Mouse (Mus musculus) layer of hippocampus, adult 9-10 months (tissue): ENCODE data around the gene Grin2a.
"Not testable (repeated sequence)": the region's sequence is repeated elsewhere in the genome, so short reads cannot be mapped to it uniquely, and the experiment has no call there.

ENCODE experiments used
- DNase-seq: peaks from one replicate; pipeline ENCODE4 v3.0.0; 2022; ENCODE audit warnings: low spot score

The Grin2a gene

DNA sequence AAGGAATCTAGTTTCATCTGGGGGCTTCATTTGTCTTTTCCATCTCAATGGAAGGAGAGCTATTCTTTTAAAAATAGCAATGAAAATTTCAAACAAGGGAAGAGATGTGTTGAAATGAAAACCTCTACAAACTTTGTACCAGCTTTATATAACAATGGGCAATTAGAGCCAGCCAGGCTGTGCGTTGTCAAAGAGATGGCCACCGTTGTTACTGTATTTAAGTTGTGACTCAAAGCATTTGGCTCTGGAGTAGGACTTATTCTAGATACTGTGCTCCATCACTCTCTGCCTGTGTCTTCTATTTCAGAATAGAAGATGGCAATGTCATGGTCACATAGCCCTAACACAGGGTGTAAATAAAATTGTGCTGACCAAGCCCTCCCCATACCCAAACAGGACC is 371.0 kb downstream of the Grin2a start:
- no peak for DNase-seq

DNA sequence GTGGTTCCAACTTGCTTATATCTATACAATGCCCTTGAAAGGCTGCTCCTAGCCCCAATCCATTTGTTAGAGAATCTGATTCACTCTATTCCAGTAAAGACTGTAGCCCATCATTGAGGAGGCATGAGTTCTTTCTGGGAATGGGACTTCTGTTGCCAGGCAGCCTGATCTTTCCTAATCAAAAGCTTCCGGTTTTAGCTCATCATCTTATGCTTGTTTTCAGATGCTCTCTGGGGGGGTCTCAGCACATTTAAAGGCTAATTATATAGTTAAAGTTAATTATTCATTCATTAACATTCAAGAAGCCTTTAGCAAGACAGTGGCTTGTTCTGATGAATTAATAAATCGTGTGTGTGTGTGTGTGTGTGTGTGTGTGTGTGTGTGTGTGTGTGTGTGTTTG is 377.2 kb downstream of the Grin2a start:
- no peak for DNase-seq

DNA sequence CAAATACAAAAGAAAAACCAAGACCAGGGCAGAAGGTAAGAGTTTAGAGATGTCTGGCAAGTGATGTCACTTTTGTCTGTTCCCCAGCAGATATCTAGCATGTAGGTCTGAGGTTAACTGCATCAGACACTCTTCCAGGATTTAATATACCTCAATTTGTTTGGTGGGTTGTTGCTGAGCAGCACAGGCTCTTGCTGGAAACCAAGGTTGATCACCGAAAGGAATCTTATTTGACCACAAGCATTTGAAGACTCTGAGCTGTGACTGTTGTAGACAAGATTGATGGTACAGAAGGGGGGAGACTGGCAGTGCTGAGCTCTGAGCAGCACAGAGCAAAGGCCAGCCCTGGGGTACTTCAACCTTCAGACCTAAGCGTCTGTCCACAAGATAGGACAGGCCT is 378.1 kb downstream of the Grin2a start:
- DNase-seq: no peak

- no peak for DNase-seq
Observed at GRCm38 (mm10) chr16:9616807-9617206, 378.6 kb downstream of the Grin2a start.

DNA sequence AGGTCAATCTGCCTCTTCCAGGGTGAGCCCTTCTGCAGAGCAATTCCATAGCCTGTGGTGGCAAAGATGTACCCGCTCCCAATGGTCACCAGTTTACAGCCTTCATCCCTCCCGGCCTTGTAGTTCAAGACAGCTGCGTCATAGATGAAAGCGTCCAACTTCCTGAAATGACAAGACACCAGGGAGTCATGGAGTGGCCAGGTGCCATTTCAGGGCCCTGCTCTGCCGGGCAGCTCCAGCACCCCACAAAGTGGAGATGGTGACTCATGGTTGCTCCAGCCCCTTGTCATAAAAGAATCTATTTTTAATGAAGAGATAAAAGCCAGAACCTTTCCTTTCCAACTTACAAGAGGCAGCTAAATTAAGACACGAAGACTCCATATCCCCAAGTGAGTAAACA is 382.8 kb downstream of the Grin2a start:
- not testable (repeated sequence) for DNase-seq

GRCm38 (mm10) chr16:9607432-9607831 is 387.9 kb downstream of the Grin2a start:
- DNase-seq: no peak

- no peak for DNase-seq
Observed at GRCm38 (mm10) chr16:9603983-9604382, 391.4 kb downstream of the Grin2a start.

- no peak for DNase-seq
Observed at GRCm38 (mm10) chr16:9602579-9602978, 392.8 kb downstream of the Grin2a start.

DNA sequence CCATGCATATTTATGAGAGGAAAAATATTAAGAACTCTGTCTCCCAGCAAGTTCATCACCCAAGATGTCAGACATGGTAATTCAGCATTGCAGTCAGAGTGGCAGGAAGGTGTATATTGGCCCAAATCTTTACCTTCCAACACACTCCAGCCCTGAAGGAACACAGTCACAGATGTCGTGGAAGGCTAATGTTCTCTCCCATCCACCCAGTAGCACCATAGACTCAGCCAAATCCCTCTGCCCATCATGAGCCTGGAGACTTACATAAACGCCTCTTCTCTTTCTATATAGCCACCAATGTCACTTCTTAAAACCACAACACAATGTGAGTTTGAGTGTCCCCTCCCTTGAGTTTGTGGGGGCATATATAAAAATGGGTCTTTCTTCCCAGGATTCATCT is 406.2 kb downstream of the Grin2a start:
- DNase-seq: no peak

- DNase-seq: no peak
Observed at GRCm38 (mm10) chr16:9588431-9588830, 406.9 kb downstream of the Grin2a start.

DNA sequence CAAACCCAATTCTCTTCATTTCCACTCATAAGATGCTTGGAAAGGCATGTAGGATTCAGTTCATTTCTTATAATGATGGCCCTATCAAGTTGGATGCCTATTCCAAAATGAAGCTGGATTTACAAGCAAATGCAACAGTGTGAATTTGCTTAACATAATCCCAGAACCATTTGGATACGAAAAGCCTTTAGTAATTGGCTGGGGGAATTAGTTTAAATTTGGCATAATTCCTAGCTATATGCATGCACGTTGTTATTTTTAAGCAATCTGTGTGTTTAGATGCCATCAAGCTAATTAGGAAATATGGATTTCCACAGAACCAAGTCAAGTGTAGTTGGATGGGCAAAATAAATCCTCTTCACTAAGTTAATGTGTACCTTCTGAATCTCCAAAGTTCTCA is 411.4 kb downstream of the Grin2a start:
- no peak for DNase-seq

DNA sequence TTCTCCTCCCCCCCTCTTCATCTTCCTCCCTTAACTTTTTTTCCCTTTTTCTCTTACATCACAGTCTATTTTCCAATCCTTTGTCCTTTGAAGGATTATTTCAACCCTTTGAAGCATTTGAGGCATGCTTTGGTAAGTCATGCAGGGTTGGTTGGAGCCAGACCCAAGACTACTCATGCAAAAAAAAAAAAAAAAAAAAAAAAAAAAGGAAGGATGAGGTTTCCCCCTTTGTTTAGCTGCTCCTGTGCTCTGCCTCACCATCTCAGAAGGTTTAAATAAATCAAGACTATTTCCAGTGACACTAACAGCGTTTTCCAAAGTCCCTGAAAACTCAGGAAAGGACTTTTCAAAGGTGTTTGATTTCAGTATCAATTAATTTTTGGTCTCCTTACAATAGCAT is 423.6 kb downstream of the Grin2a start:
- DNase-seq: no peak

DNA sequence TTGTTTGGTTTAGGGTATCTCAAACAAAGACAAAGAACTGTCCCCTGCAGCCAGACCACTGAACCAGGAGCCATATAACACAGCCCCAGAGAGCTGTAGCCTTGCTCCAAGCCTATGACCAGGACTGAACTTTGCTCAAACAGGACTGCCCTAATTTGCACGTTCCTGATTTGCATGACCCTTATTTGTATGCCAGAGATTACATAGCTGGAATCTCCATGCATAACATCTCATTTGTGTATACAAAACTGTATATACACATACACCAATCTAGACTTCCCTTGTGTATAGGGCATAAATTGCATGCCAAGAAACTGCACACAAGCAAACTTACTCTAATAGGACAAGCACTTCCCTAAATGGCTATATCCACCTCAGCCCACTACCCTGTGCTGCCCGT is 428.1 kb downstream of the Grin2a start:
- DNase-seq: no peak

DNA sequence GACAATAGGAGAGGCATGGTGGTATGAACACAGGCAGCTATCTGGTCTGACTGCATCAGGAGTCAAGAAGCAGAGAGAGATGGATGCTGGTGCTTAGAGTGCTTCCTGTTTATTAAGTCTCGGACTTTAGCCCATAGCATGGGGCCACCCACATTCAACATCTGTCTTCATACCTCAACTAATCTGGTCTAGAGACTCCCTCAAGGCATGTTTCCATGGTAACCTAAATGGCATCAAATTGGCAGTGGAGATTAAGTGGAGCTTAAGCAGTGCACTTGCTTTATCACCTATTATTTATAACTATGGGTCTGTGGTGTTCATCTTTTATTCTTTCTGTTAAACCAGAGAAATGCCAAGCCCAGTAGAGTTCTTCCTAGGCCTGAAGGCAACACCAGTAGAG is 433.5 kb downstream of the Grin2a start:
- DNase-seq: no peak

DNA sequence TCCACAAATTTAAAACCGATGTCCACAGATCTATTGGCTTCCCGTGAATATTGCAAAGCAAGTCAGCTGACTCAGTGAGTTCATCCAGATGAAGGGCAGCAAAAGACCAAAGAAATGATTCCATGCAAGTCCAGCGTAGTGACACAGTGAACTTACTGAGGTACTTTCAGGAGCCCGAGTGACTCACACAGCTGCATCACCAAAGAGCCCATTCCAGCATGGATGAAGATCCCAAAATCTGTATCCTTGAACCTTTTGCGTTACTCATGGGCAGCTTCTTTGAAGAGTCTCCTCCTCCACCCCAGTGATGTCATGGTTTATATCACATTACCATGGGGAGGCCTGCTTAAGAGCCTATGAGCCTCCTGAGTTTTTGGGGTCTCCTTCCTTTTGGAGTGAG is 460.2 kb downstream of the Grin2a start:
- no peak for DNase-seq

DNA sequence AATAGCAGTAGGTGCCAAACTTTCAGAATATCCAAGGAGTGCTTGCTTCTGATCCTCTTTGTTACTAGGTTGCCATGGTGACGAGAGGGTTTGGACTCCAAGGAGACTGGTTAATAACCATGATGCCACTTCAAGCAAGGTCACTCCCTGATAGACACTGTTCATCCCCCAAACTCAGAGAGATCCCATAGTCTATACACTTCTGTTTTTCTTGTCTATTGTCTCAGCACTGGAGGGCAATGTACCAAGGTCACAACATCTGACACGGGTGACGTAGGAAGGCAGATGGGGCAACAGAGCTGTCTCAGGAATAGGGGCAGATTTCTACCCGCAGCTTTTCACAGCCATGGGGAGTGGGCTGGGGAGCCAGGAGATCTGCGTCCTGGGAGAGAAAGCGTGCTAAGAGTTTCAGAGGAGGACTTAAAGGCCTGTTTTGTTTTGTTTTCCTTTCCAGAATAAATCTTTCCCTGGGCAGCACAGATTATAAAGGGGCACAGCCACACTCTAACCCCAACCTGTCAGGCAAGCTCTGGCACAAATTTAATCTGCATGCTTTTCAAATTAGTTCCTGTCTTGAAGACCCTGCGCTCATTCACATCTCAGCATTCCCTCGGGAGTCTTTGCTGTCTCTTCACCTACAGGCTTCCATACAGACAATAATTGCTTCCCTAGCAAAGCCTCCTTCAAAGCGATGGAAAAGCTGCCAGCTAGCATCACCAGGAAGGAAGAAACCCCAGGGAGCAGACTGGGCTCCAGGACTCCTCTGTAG is 461.6 kb downstream of the Grin2a start:
- no peak for DNase-seq

DNA sequence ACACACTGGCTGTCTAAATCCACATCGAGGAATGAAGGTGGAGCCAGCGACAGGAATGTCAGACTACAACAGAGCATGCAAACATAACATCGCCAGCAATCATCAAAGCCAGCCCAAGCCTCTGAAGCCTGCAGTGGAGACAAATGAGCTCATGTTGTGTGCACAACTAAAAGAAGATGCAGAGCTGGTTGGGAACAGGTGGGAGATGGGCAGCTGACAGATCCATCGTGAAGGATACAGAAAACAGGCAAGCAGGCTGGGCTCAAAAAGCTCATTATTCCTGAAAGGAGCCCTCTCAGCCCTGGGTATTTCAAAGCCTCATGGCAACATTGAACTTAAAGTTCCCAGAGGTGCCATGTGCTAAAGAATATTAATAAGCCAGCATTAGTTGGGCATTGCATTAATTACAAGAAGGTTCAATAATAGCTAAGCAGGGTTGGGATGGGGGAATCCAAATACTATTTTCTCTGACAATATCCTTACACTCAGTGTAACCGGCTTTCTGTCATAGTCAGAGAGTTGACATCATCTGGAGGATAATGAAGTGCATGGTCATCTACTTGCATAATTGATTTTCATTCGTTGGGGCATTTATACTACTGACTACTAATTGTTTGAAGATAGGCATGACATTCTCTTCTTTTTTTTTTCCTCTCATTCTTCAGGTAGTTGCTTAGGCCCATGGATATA is 462.4 kb downstream of the Grin2a start:
- no peak for DNase-seq

DNA sequence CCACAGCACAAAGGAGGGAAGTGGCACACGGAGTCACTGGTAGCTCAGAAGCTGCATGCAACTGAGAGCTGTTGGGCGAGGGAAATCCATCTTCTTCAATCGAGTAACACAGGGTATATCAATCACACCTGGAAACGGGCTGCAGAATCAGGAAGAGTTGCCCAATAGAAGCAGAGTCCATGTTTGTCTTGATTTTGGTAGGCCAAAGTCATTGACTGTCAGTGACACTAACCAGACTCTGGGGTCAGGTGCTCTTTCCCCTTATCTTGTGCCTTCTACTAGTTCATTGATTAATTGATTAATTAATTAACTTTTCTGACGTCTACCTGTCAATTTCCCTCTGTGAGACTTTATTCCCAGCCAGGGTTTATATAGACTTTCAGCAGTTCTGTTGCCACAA is 468.1 kb downstream of the Grin2a start:
- DNase-seq: no peak

DNA sequence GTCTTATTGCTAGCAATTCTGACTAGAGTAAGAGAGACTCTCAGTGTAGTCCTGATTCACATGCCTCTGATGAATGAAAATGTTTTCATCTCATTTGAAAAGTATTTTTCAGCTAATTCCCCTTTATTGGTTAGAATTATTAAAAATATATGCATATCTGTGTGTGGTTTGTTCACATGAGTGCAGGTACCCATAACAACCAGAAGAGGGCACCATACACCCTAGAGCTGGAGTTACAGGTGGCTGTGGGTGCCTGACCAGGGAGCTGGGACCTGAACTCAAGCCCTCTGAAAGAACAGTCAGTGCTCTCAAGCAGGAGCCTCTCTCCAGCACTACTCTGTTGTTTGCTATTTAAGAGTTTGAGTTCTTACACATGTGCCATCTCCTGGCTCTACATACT is 472.0 kb downstream of the Grin2a start:
- DNase-seq: no peak
